Comparison of ENCODE assay signal across 19 mouse cellular contexts in the genomic region with DNA sequence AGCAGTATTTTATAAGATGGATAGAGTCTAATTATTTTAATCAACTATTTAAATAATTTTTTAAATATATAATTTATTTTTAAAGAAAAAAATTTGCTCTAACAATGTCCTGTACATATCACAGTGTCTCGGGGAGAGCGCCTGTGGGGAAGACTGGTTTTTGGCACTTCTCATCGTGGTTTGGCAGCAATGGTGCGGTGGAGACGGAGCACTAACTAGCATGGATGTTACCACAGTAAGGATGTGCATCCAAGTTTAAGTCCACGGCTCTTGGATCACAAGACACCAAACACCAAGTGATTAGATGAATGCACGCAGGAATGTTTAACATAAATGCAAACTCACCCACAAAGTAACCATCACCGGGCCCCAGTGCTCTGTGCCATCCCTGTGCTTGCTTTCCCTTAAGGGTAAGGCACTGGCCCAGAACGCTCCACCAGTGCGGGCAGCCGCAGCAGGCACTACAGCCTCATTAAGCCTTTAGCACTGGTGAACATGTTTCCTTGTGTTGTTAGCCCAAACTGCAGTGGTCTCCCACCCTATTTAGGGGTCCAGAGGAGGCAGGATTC. TPM values are rescaled to one million over a fixed set of nuclear protein-coding genes. Genes with fewer than 3 reads are reported as not detected.
DNase-seq lines count a peak whose midpoint lies in the region; ATAC-seq lines count a peak whose summit lies in the region.
"Had no signal": no experiment of that assay in that cellular context is flagged by ENCODE, and none has a peak within 500 bp of the region (broad histone marks: within the 10 kb centered on the region; RNA-seq: fewer than 3 reads in every experiment).

No protein-coding gene starts in this region.

- no peak for ATAC-seq in forebrain, embryonic 12.5 days (ENCODE audit: low FRiP score)
- peak; percentile 55; the same call in 1 of the 2 replicates for ATAC-seq in embryonic facial prominence, embryonic 14.5 days (ENCODE audit: low read depth)
- ATAC-seq: intestine, embryonic 15.5 days had no signal

- no peaks in the 10 kb centered on the region for H3K27me3 ChIP-seq in forebrain, embryonic 12.5 days
- H3K27me3 ChIP-seq in forebrain, embryonic 10.5 days (ENCODE audit: poor library complexity, severe bottlenecking): no peaks in the 10 kb centered on the region
- H3K27me3 ChIP-seq in embryonic facial prominence, embryonic 14.5 days (replicated peaks; ENCODE audit: control insufficient read depth, insufficient read depth, low read length): no peaks in the 10 kb centered on the region
- H3K27me3 ChIP-seq: CH12.LX; heart, embryonic 15.5 days; hindbrain, embryonic 13.5 days; intestine, embryonic 15.5 days had no signal

- no peaks in the 10 kb centered on the region for H3K9me3 ChIP-seq in forebrain, embryonic 12.5 days
- no peaks in the 10 kb centered on the region for H3K9me3 ChIP-seq in forebrain, embryonic 10.5 days
- H3K9me3 ChIP-seq in embryonic facial prominence, embryonic 14.5 days (ENCODE audit: control insufficient read depth, low read length): no peaks in the 10 kb centered on the region
- H3K9me3 ChIP-seq: heart, embryonic 15.5 days; hindbrain, embryonic 13.5 days; intestine, embryonic 15.5 days had no signal

- WGBS in forebrain, embryonic 12.5 days: 86% methylated on average over 11 of the region's 11 CpGs
- 90% methylated on average over 11 of the region's 11 CpGs for WGBS in forebrain, embryonic 10.5 days
- whole genome bisulfite sequencing in embryonic facial prominence, embryonic 14.5 days: 60% methylated on average over 11 of the region's 11 CpGs

- peaks cover 49% of the 10 kb centered on the region for H3K4me1 ChIP-seq in forebrain, embryonic 12.5 days
- peaks cover 56% of the 10 kb centered on the region for H3K4me1 ChIP-seq in forebrain, embryonic 10.5 days
- peaks cover 13% of the 10 kb centered on the region for H3K4me1 ChIP-seq in embryonic facial prominence, embryonic 14.5 days (ENCODE audit: control insufficient read depth, insufficient read depth, low read length)
- H3K4me1 ChIP-seq: intestine, embryonic 15.5 days had no signal

- DNase-seq in forebrain, embryonic 10.5 days (ENCODE audit: extremely low spot score, low spot score): no peak
- DNase-seq in left cerebral cortex, postnatal 4 days: peak; percentile 19
- no peak for DNase-seq in left cerebral cortex, adult 18-20 months (ENCODE audit: low spot score in 2 of 2)
- peak; percentile 80 for DNase-seq in embryonic facial prominence, embryonic 14.5 days (ENCODE audit: low spot score)
- DNase-seq in layer of hippocampus, adult 18-20 months (ENCODE audit: low spot score in 2 of 2): no peak
- DNase-seq: adrenal gland, adult 2 months; adrenal gland, postnatal 25 days; cerebellum, adult 2 months; cerebellum, postnatal 25 days; gastrocnemius, postnatal 14 days; heart, adult 2 months; heart, postnatal 14 days; kidney, adult 18-20 months had no signal

- H3K9ac ChIP-seq in forebrain, embryonic 12.5 days: no peak overlapping the region
- H3K9ac ChIP-seq in embryonic facial prominence, embryonic 14.5 days (ENCODE audit: low read depth, low read length): no peak overlapping the region
- H3K9ac ChIP-seq: heart, embryonic 15.5 days; intestine, embryonic 15.5 days had no signal

- H3K27ac ChIP-seq in forebrain, embryonic 12.5 days: peak overlapping the region; percentile 32; the same call in 1 of the 2 replicates
- H3K27ac ChIP-seq in forebrain, embryonic 10.5 days: no peak overlapping the region
- H3K27ac ChIP-seq in embryonic facial prominence, embryonic 14.5 days (replicated peaks; ENCODE audit: low read depth, low read length): no peak overlapping the region
- H3K27ac ChIP-seq: heart, adult 2 months; heart, embryonic 15.5 days; hindbrain, embryonic 13.5 days; intestine, embryonic 15.5 days had no signal

- H3K4me2 ChIP-seq in forebrain, embryonic 12.5 days: no peak overlapping the region
- H3K4me2 ChIP-seq in embryonic facial prominence, embryonic 14.5 days (ENCODE audit: low read depth, low read length): no peak overlapping the region
- H3K4me2 ChIP-seq: heart, embryonic 11.5 days; heart, embryonic 15.5 days; hindbrain, embryonic 13.5 days; intestine, embryonic 15.5 days had no signal

- peaks cover 24% of the 10 kb centered on the region for H3K36me3 ChIP-seq in forebrain, embryonic 12.5 days (replicated peaks)
- peaks cover 38% of the 10 kb centered on the region for H3K36me3 ChIP-seq in forebrain, embryonic 10.5 days (replicated peaks)
- H3K36me3 ChIP-seq in embryonic facial prominence, embryonic 14.5 days (ENCODE audit: control insufficient read depth, insufficient read depth, low read length): peaks cover 23% of the 10 kb centered on the region; the same call in 1 of the 2 replicates
- H3K36me3 ChIP-seq: heart, embryonic 15.5 days; intestine, embryonic 15.5 days had no signal

- intact Hi-C loops in left cerebral cortex, postnatal 4 days (cut with DNase I): no loop called here

- H3K4me3 ChIP-seq in forebrain, embryonic 12.5 days (replicated peaks): no peak overlapping the region
- no peak overlapping the region for H3K4me3 ChIP-seq in forebrain, embryonic 10.5 days
- H3K4me3 ChIP-seq in embryonic facial prominence, embryonic 14.5 days (ENCODE audit: low read depth, low read length): no peak overlapping the region
- H3K4me3 ChIP-seq: heart, adult 2 months; heart, embryonic 15.5 days; hindbrain, embryonic 13.5 days; intestine, embryonic 15.5 days had no signal

RNA-seq across cellular contexts. Expression of a gene that starts 41.5 kb away (rescaled TPM):
- 265 and 275 TPM in 2 replicates for polyA plus RNA-seq in forebrain, embryonic 12.5 days (2016; fragmentation: Nextera tagmentation; extraction: Ambion mirVana)
- 316 and 317 TPM in 2 replicates for polyA plus RNA-seq in forebrain, embryonic 10.5 days (2016; fragmentation: Nextera tagmentation; extraction: Ambion mirVana)
- total RNA-seq in left cerebral cortex, postnatal 4 days (2021): 100 to 1,000 TPM; 110 to 114 TPM
- 10 to 100 TPM; 65.5 to 67.8 TPM for total RNA-seq in left cerebral cortex, adult 18-20 months (2021)
- polyA plus RNA-seq in embryonic facial prominence, embryonic 14.5 days (2014; fragmentation: Nextera tagmentation; extraction: Ambion mirVana): 272 and 275 TPM in 2 replicates
- total RNA-seq in layer of hippocampus, adult 18-20 months (2021): 10 to 100 TPM; 77.9 to 80.8 TPM

Comparison
In these comparisons a context has a peak if more than half of its experiments do, and no peak if none do; other contexts are left out.
1. DNase-seq: peak in left cerebral cortex, postnatal 4 days (single experiment) and embryonic facial prominence, embryonic 14.5 days (single experiment); none in forebrain, embryonic 10.5 days (single experiment), left cerebral cortex, adult 18-20 months (0 of 2) and layer of hippocampus, adult 18-20 months (0 of 2).